Mouse (Mus musculus) limb, embryonic 13.5 days (tissue): Measurements from ENCODE around the gene Gmds. TPM values are rescaled to one million over a fixed set of nuclear protein-coding genes. Genes with fewer than 3 reads are reported as not detected.

Experiments
- ATAC-seq: fragments of 200-750 bp; cut with Nextera tagmentation; 2 replicates; pipeline ENCODE4 v1.8.0; 2017; ENCODE audit warnings: low read depth, moderate number of reproducible peaks, moderate TSS enrichment; ENCODE audit not compliant: low FRiP score
- H3K27ac ChIP-seq: fragments of 300-500 bp; sonication (generic); 2 replicates; pipeline ENCODE4 v1.5.1; 2015; ENCODE audit warnings: inconsistent platforms, mild to moderate bottlenecking, moderate library complexity
- H3K27me3 ChIP-seq: fragments of 300-500 bp; sonication (generic); 2 replicates; pipeline ENCODE4 v1.6.1; 2015; ENCODE audit warnings: mild to moderate bottlenecking, inconsistent platforms
- H3K36me3 ChIP-seq: fragments of 300-500 bp; sonication (generic); 2 replicates; pipeline ENCODE4 v1.6.1; 2015; ENCODE audit warnings: inconsistent platforms, mild to moderate bottlenecking, moderate library complexity
- H3K4me1 ChIP-seq: fragments of 300-500 bp; sonication (generic); 2 replicates; pipeline ENCODE4 v1.6.1; 2015; ENCODE audit warnings: inconsistent platforms
- H3K4me2 ChIP-seq: fragments of 300-500 bp; sonication (generic); replicated peaks from 2 replicates; pipeline ENCODE4 v1.6.1; 2015; ENCODE audit warnings: inconsistent platforms, mild to moderate bottlenecking, moderate library complexity
- H3K4me3 ChIP-seq: fragments of 300-500 bp; sonication (generic); 2 replicates; pipeline ENCODE4 v1.5.1; 2015; ENCODE audit warnings: moderate library complexity, mild to moderate bottlenecking, inconsistent platforms
- H3K9ac ChIP-seq: fragments of 300-500 bp; sonication (generic); 2 replicates; pipeline ENCODE4 v1.6.1; 2015; ENCODE audit warnings: mild to moderate bottlenecking, inconsistent platforms
- H3K9me3 ChIP-seq: fragments of 300-500 bp; sonication (generic); 2 replicates; pipeline ENCODE4 v1.6.1; 2016; ENCODE audit warnings: inconsistent platforms
- WGBS: fragments of 180-500 bp; shearing (Covaris S2); methylation state at CpG from one replicate; pipeline ENCODE4 v1.1.7; 2015; 5-methylcytosine and 5-hydroxymethylcytosine counted together
- polyA plus RNA-seq: library from polyadenylated mRNA; unstranded; fragments of >200 nt; fragmentation: Nextera tagmentation; extraction: Ambion mirVana; gene quantifications from 2 replicates; pipeline ENCODE4 v1.2.1, GENCODE M21; 2015

Gmds gene
- polyA plus RNA-seq, 1 experiment from 2014 or later, result 46.9 TPM

GRCm38 (mm10) chr13:32046961-32047360 lies 291.6 kb downstream of the Gmds start:
- H3K27ac ChIP-seq, result no peak overlapping the region
- peaks cover 37% of the 10 kb centered on the region for H3K27me3 ChIP-seq

GRCm38 (mm10) chr13:32042748-32043147 lies 295.8 kb downstream of the Gmds start:
- Histone ChIP-seq H3K9me3 (no peaks in the 10 kb centered on the region), H3K9ac (no peak overlapping the region), H3K27ac (no peak overlapping the region), H3K36me3 (no peaks in the 10 kb centered on the region), H3K4me1 (peaks cover 34% of the 10 kb centered on the region), H3K4me2 (no peak overlapping the region), H3K4me3 (no peak overlapping the region), H3K27me3 (peaks cover 27% of the 10 kb centered on the region)
- WGBS, result 58% methylated on average over 2 of the region's 2 CpGs
- no peak for ATAC-seq

More at GRCm38 (mm10) chr13:32046961-32047360, 291.6 kb downstream of the Gmds start:
- Histone ChIP-seq H3K4me3 (no peak overlapping the region), H3K9ac (no peak overlapping the region), H3K36me3 (no peaks in the 10 kb centered on the region), H3K4me1 (peaks cover 27% of the 10 kb centered on the region), H3K4me2 (no peak overlapping the region), H3K9me3 (no peaks in the 10 kb centered on the region)
- no peak for ATAC-seq
- 21% methylated on average over 4 of the region's 4 CpGs for WGBS

GRCm38 (mm10) chr13:32040822-32041221 lies 297.7 kb downstream of the Gmds start:
- H3K27ac ChIP-seq, result no peak overlapping the region
- no peaks in the 10 kb centered on the region for H3K9me3 ChIP-seq
- H3K4me2 ChIP-seq, result no peak overlapping the region
- H3K27me3 ChIP-seq, result peaks cover 42% of the 10 kb centered on the region
- no peak overlapping the region for H3K4me3 ChIP-seq
- 88% methylated on average over 1 of the region's 1 CpGs for WGBS
- H3K9ac ChIP-seq, result no peak overlapping the region
- peaks cover 40% of the 10 kb centered on the region for H3K4me1 ChIP-seq
- H3K36me3 ChIP-seq, result no peaks in the 10 kb centered on the region
- no peak for ATAC-seq

- peaks cover 54% of the 10 kb centered on the region for H3K27me3 ChIP-seq
- ATAC-seq, result peak; percentile 66; the same call in 1 of the 2 replicates
- no peaks in the 10 kb centered on the region for H3K9me3 ChIP-seq
- no peak overlapping the region for H3K4me2 ChIP-seq
- no peak overlapping the region for H3K9ac ChIP-seq
- H3K4me1 ChIP-seq, result peaks cover 48% of the 10 kb centered on the region
- H3K4me3 ChIP-seq, result no peak overlapping the region
- H3K36me3 ChIP-seq, result no peaks in the 10 kb centered on the region
- WGBS, result 48% methylated on average over 5 of the region's 5 CpGs
- peak overlapping the region; percentile 58; the same call in 1 of the 2 replicates for H3K27ac ChIP-seq
Measured at GRCm38 (mm10) chr13:32036902-32037301, 301.6 kb downstream of the Gmds start.

- Histone ChIP-seq H3K27ac (no peak overlapping the region), H3K27me3 (peaks cover 70% of the 10 kb centered on the region), H3K9ac (no peak overlapping the region), H3K4me2 (no peak overlapping the region), H3K9me3 (no peaks in the 10 kb centered on the region), H3K36me3 (no peaks in the 10 kb centered on the region), H3K4me1 (peaks cover 48% of the 10 kb centered on the region), H3K4me3 (no peak overlapping the region)
- no peak for ATAC-seq
- 49% methylated on average over 6 of the region's 6 CpGs for WGBS
Measured at GRCm38 (mm10) chr13:32034799-32035448, 303.6 kb downstream of the Gmds start.

GRCm38 (mm10) chr13:32034139-32034538 lies 304.4 kb downstream of the Gmds start:
- H3K4me3 ChIP-seq, result no peak overlapping the region
- ATAC-seq, result peak; percentile 19; the same call in 1 of the 2 replicates
- WGBS, result 19% methylated on average over 8 of the region's 8 CpGs
- H3K27me3 ChIP-seq, result peaks cover 77% of the 10 kb centered on the region
- H3K36me3 ChIP-seq, result no peaks in the 10 kb centered on the region
- H3K27ac ChIP-seq, result no peak overlapping the region
- H3K9ac ChIP-seq, result no peak overlapping the region
- no peak overlapping the region for H3K4me2 ChIP-seq
- H3K4me1 ChIP-seq, result peaks cover 43% of the 10 kb centered on the region
- H3K9me3 ChIP-seq, result no peaks in the 10 kb centered on the region

GRCm38 (mm10) chr13:32026226-32026975 lies 312.1 kb downstream of the Gmds start:
- peaks cover 24% of the 10 kb centered on the region for H3K4me1 ChIP-seq
- no peaks in the 10 kb centered on the region for H3K36me3 ChIP-seq
- WGBS, result 30% methylated on average over 6 of the region's 6 CpGs
- no peak overlapping the region for H3K4me3 ChIP-seq
- no peaks in the 10 kb centered on the region for H3K9me3 ChIP-seq
- no peak for ATAC-seq
- no peak overlapping the region for H3K27ac ChIP-seq
- no peak overlapping the region for H3K4me2 ChIP-seq
- H3K27me3 ChIP-seq, result peaks cover 33% of the 10 kb centered on the region
- H3K9ac ChIP-seq, result no peak overlapping the region

- no peaks in the 10 kb centered on the region for H3K36me3 ChIP-seq
- H3K27ac ChIP-seq, result peak overlapping the region; percentile 61; the same call in 1 of the 2 replicates
- H3K9ac ChIP-seq, result no peak overlapping the region
- peaks cover 27% of the 10 kb centered on the region for H3K4me1 ChIP-seq
- no peak overlapping the region for H3K4me2 ChIP-seq
- H3K4me3 ChIP-seq, result no peak overlapping the region
- ATAC-seq, result peak; percentile 54
- peaks cover 18% of the 10 kb centered on the region for H3K27me3 ChIP-seq
- H3K9me3 ChIP-seq, result no peaks in the 10 kb centered on the region
Measured at GRCm38 (mm10) chr13:32024822-32025221, 313.7 kb downstream of the Gmds start.

- peaks cover 4% of the 10 kb centered on the region; the same call in 1 of the 2 replicates for H3K27me3 ChIP-seq
- no peak overlapping the region for H3K27ac ChIP-seq
- no peak overlapping the region for H3K4me2 ChIP-seq
- no peak overlapping the region for H3K9ac ChIP-seq
- ATAC-seq, result no peak
- H3K9me3 ChIP-seq, result no peaks in the 10 kb centered on the region
- WGBS, result 31% methylated on average over 6 of the region's 6 CpGs
- H3K4me1 ChIP-seq, result peaks cover 31% of the 10 kb centered on the region
- no peak overlapping the region for H3K4me3 ChIP-seq
- no peaks in the 10 kb centered on the region for H3K36me3 ChIP-seq
Measured at GRCm38 (mm10) chr13:32020455-32021249, 317.9 kb downstream of the Gmds start.

- Histone ChIP-seq H3K4me2 (no peak overlapping the region), H3K9me3 (no peaks in the 10 kb centered on the region), H3K27ac (peak overlapping the region; percentile 17; the same call in 1 of the 2 replicates)
Measured at GRCm38 (mm10) chr13:32019256-32019620, 319.3 kb downstream of the Gmds start.

GRCm38 (mm10) chr13:32018518-32019255 lies 319.9 kb downstream of the Gmds start:
- Histone ChIP-seq H3K36me3 (no peaks in the 10 kb centered on the region), H3K27ac (peak overlapping the region; percentile 17; the same call in 1 of the 2 replicates), H3K9ac (no peak overlapping the region), H3K4me2 (no peak overlapping the region), H3K27me3 (no peaks in the 10 kb centered on the region), H3K4me1 (peaks cover 18% of the 10 kb centered on the region), H3K9me3 (no peaks in the 10 kb centered on the region), H3K4me3 (no peak overlapping the region)
- peak; percentile 77 for ATAC-seq
- 46% methylated on average over 4 of the region's 4 CpGs for whole genome bisulfite sequencing

More at GRCm38 (mm10) chr13:32019256-32019620, 319.3 kb downstream of the Gmds start:
- H3K9ac ChIP-seq, result no peak overlapping the region
- peak; percentile 40; the same call in 1 of the 2 replicates for ATAC-seq
- H3K27me3 ChIP-seq, result no peaks in the 10 kb centered on the region
- no peaks in the 10 kb centered on the region for H3K36me3 ChIP-seq
- peaks cover 18% of the 10 kb centered on the region for H3K4me1 ChIP-seq
- H3K4me3 ChIP-seq, result no peak overlapping the region
